Mouse (Mus musculus) midbrain, embryonic 15.5 days (tissue): Measurements from ENCODE around the gene Rapsn. TPM values are rescaled to one million over a fixed set of nuclear protein-coding genes. Genes with fewer than 3 reads are reported as not detected.

Source experiments
- ATAC-seq: fragments of 200-750 bp; cut with Nextera tagmentation; replicated peaks from 2 replicates; pipeline ENCODE4 v1.8.0; 2017; ENCODE audit warnings: moderate TSS enrichment
- H3K27ac ChIP-seq: fragments of 300-500 bp; sonication (generic); 2 replicates; pipeline ENCODE4 v1.5.1; 2015; ENCODE audit warnings: mild to moderate bottlenecking, inconsistent platforms
- H3K27me3 ChIP-seq: fragments of 300-500 bp; sonication (generic); replicated peaks from 2 replicates; pipeline ENCODE4 v1.6.1; 2015; ENCODE audit warnings: inconsistent platforms
- H3K36me3 ChIP-seq: fragments of 300-500 bp; sonication (generic); replicated peaks from 2 replicates; pipeline ENCODE4 v1.6.1; 2015; ENCODE audit warnings: inconsistent platforms
- H3K4me1 ChIP-seq: fragments of 300-500 bp; sonication (generic); 2 replicates; pipeline ENCODE4 v1.6.1; 2015; ENCODE audit warnings: inconsistent platforms
- H3K4me2 ChIP-seq: fragments of 300-500 bp; sonication (generic); 2 replicates; pipeline ENCODE4 v1.6.1; 2015; ENCODE audit warnings: inconsistent platforms, mild to moderate bottlenecking, moderate library complexity
- H3K4me3 ChIP-seq: fragments of 300-500 bp; sonication (generic); 2 replicates; pipeline ENCODE4 v1.5.1; 2015; ENCODE audit warnings: mild to moderate bottlenecking, inconsistent platforms
- H3K9ac ChIP-seq: fragments of 300-500 bp; sonication (generic); 2 replicates; pipeline ENCODE4 v1.6.1; 2015; ENCODE audit warnings: mild to moderate bottlenecking, inconsistent platforms
- H3K9me3 ChIP-seq: fragments of 300-500 bp; sonication (generic); 2 replicates; pipeline ENCODE4 v1.6.1; 2016; ENCODE audit warnings: inconsistent platforms
- WGBS: fragments of 180-500 bp; shearing (Covaris S2); methylation state at CpG from one replicate; pipeline ENCODE4 v1.1.7; 2015; ENCODE audit warnings: mixed read lengths; 5-methylcytosine and 5-hydroxymethylcytosine counted together
- polyA plus RNA-seq: library from polyadenylated mRNA; unstranded; fragments of >200 nt; fragmentation: Nextera tagmentation; extraction: Ambion mirVana; gene quantifications from 2 replicates; pipeline ENCODE4 v1.2.1, GENCODE M21; 2015

Gene Rapsn
- polyA plus RNA-seq, 1 experiment from 2014 or later, result 0.61 TPM

DNA sequence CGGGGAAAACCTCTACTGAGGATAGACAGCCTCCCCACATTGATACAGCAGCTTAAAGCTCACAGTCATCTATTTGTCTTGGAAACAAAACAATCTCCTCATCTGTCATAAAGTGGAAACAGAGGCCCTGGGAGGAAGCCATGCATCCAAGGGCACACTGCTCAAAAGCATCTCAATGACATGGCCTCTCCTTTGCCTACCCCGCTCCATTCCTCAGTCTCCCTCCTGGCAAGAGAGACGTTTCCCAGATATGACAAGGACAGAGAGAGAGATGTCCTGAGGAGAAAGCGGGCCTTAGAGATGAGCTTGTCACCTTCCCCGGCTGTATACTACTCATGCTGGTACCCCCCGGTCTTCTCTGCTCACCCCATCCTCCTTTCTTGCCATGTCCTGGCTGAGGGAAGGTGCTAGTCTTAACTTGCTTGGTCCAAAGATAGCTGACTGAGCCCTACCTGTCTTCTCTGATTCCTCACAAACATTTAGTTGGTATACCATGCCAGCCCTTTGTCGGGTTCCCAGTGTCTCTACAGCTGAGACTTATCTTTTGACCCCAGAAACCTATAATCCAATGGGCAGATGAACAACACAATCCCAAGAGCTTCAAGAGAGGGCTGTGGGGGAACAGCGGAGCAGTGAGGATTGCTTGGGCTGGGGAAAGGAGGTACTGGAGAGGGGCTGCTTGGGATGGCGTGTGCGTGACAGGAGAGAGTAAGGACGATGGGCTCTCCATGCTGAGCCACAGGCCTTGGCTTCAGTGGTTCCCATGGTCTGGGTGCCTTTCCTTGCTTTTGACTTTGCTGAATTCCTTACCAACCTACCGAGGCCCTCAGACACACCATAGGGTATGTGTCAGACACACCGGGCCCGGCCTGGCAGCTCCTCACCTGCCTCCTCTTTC lies 50.3 kb downstream of the Rapsn start:
- H3K4me2 ChIP-seq, result no peak overlapping the region
- ATAC-seq, result no peak
- H3K27ac ChIP-seq, result no peak overlapping the region
- no peaks in the 10 kb centered on the region for H3K4me1 ChIP-seq
- H3K4me3 ChIP-seq, result no peak overlapping the region
- no peaks in the 10 kb centered on the region for H3K36me3 ChIP-seq
- H3K9me3 ChIP-seq, result no peaks in the 10 kb centered on the region
- no peaks in the 10 kb centered on the region for H3K27me3 ChIP-seq
- WGBS, result 87% methylated on average over 14 of the region's 14 CpGs
- H3K9ac ChIP-seq, result no peak overlapping the region

DNA sequence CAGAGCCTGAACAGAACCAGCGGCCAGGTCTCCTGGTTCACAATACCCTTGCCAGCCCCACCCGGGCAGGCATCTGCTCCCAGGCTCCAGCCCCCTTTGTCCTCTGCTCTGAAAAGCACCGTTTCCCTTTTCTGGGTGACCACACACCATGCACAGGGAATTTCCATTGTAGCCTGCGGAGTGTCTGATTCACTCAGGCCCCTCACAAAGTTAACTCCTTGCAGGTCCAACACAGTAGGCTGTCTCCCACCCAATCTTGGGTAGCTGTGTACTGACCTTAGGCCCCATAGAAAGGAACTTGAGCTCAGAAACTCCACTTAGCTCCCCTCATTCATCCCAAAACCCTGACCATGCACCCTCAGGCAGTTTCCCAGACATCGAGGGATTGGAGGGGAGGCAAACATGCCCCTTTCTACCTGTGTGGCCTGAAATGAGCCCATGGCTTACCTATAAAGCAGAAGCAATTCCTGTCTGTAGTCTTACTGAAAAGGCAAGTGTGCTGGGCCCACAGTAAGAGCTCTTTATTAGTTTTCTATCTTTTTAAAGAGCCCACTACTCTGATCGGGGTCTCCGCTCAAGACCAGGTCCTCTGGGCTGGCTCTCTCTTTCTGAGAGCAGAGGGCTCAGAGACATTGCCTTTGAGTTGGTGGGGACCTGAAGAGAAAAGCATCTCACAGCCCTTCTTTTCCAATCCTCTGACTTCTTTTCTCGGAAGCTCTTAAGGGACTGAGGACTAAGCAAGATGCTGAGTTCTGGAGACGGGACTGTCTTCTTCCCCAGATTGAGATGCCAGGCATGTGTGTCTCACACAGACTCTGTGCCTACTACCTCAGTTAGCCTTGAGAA lies 51.2 kb downstream of the Rapsn start:
- 57% methylated on average over 9 of the region's 9 CpGs for WGBS
- no peak for ATAC-seq
- H3K27me3 ChIP-seq, result no peaks in the 10 kb centered on the region

DNA sequence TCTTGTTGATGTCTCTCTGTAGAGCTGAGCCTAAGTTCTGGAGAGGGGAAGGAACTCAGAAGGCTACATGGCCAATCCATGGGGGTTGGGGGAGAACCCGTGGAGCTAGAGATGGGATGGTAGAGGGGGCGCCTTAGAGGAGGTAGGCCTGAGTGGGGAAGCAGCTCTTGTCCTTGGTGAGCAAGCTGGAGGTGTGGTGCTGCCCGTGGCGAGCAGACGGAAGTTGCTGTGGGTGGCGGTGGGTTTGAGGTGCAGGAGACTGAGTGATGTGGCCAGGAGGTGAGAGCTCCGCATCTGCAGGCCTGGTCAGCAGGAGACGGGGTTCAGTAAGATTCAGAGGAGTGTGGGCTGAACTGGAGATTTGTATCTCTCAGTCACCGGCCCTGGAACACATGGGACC lies 52.0 kb downstream of the Rapsn start:
- 91% methylated on average over 9 of the region's 9 CpGs for WGBS
- Histone ChIP-seq H3K4me1 (no peaks in the 10 kb centered on the region), H3K36me3 (no peaks in the 10 kb centered on the region), H3K27me3 (no peaks in the 10 kb centered on the region), H3K4me3 (no peak overlapping the region), H3K9ac (no peak overlapping the region), H3K27ac (no peak overlapping the region), H3K9me3 (no peaks in the 10 kb centered on the region), H3K4me2 (no peak overlapping the region)
- no peak for ATAC-seq

More for the DNA sequence above, 51.2 kb downstream of the Rapsn start:
- Histone ChIP-seq H3K4me2 (no peak overlapping the region), H3K4me1 (no peaks in the 10 kb centered on the region), H3K4me3 (no peak overlapping the region), H3K36me3 (no peaks in the 10 kb centered on the region), H3K9ac (no peak overlapping the region), H3K9me3 (no peaks in the 10 kb centered on the region), H3K27ac (no peak overlapping the region)

- no peak for ATAC-seq
- H3K4me2 ChIP-seq, result no peak overlapping the region
- H3K4me1 ChIP-seq, result no peaks in the 10 kb centered on the region
- no peaks in the 10 kb centered on the region for H3K36me3 ChIP-seq
- no peaks in the 10 kb centered on the region for H3K9me3 ChIP-seq
- 81% methylated on average over 9 of the region's 9 CpGs for WGBS
- H3K9ac ChIP-seq, result no peak overlapping the region
- H3K4me3 ChIP-seq, result no peak overlapping the region
- no peaks in the 10 kb centered on the region for H3K27me3 ChIP-seq
- no peak overlapping the region for H3K27ac ChIP-seq
Measured at GRCm38 (mm10) chr2:91088987-91089386, 53.6 kb downstream of the Rapsn start.

DNA sequence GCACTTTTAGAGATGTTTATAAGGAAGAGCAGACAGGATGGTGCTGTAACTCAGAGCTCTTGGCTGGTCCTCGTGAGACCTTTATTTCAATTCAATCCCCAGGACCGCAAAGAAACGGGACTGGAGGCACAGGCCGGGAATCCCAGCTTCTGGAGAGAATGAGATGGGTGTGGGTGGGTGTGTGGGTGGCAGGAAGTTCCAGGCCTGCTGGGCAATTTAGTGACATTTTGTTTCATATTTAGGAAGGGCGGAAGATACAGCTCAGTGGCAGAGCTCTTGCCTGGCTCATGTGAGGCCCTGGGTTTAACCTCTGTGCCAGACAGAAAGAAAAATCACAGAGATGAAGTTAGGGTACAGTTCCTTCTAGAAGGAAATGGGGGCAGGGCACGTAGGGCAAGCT lies 54.8 kb downstream of the Rapsn start:
- Histone ChIP-seq H3K4me3 (no peak overlapping the region), H3K36me3 (no peaks in the 10 kb centered on the region), H3K4me1 (no peaks in the 10 kb centered on the region), H3K27ac (no peak overlapping the region), H3K9me3 (no peaks in the 10 kb centered on the region), H3K27me3 (no peaks in the 10 kb centered on the region), H3K4me2 (no peak overlapping the region), H3K9ac (no peak overlapping the region)
- 81% methylated on average over 6 of the region's 6 CpGs for WGBS
- ATAC-seq, result no peak

DNA sequence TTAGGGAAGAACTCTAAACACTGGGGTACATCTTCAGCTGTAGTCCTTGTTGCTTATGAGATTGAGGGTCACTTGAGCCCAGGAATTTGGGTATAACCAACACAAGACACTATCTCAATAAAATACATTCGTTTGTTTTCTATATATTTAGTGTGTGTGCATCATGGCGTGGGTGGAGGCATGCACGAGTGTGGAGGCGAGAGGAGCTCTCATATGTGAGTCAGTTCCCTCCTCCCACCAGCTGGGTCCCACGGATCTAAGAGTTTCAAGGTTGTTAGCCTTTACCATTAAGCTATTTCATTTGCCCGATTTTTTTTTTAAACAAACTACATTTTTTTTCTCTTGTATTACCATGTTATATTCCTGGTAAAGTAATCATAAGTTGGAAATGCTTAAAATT lies 55.4 kb downstream of the Rapsn start:
- H3K4me1 ChIP-seq, result no peaks in the 10 kb centered on the region
- 81% methylated on average over 6 of the region's 6 CpGs for WGBS
- no peak overlapping the region for H3K9ac ChIP-seq
- H3K4me3 ChIP-seq, result no peak overlapping the region
- H3K4me2 ChIP-seq, result no peak overlapping the region
- no peaks in the 10 kb centered on the region for H3K9me3 ChIP-seq
- no peaks in the 10 kb centered on the region for H3K27me3 ChIP-seq
- no peak for ATAC-seq
- H3K27ac ChIP-seq, result no peak overlapping the region
- no peaks in the 10 kb centered on the region for H3K36me3 ChIP-seq

Other genes with a start within 250 kb of the Rapsn start
- gene Mtch2, start 188.5 kb upstream of the Rapsn start, polyA plus RNA-seq, result 242 and 250 TPM in 2 replicates
- gene C1qtnf4, start 149.8 kb upstream of the Rapsn start, polyA plus RNA-seq, result 137 and 138 TPM in 2 replicates
- gene Kbtbd4, start 130.9 kb upstream of the Rapsn start, polyA plus RNA-seq, result 70.4 and 71.1 TPM in 2 replicates
- 202 and 212 TPM in 2 replicates for gene Ndufs3, start 130.8 kb upstream of the Rapsn start, polyA plus RNA-seq
- gene Celf1, start 95.2 kb upstream of the Rapsn start, polyA plus RNA-seq, result 123 and 129 TPM in 2 replicates
- 226 and 233 TPM in 2 replicates for gene Psmc3, start 18.4 kb downstream of the Rapsn start, polyA plus RNA-seq
- gene Slc39a13, start 34.8 kb downstream of the Rapsn start, polyA plus RNA-seq, result 35.7 and 36.8 TPM in 2 replicates
- 3.3 and 4.2 TPM in 2 replicates for gene Spi1, start 46.8 kb downstream of the Rapsn start, polyA plus RNA-seq
- 0.05 and 0.41 TPM in 2 replicates for gene Mybpc3, start 82.5 kb downstream of the Rapsn start, polyA plus RNA-seq
- 65.4 and 69.3 TPM in 2 replicates for gene Madd, start 148.2 kb downstream of the Rapsn start, polyA plus RNA-seq
- gene Nr1h3, start 167.2 kb downstream of the Rapsn start, polyA plus RNA-seq, result 2.7 and 3.0 TPM in 2 replicates
- 37.2 and 43.6 TPM in 2 replicates for gene Acp2, start 167.3 kb downstream of the Rapsn start, polyA plus RNA-seq
- 18.1 and 18.8 TPM in 2 replicates for gene Ddb2, start 201.4 kb downstream of the Rapsn start, polyA plus RNA-seq
- 12.2 and 15.4 TPM in 2 replicates for gene Pacsin3, start 220.3 kb downstream of the Rapsn start, polyA plus RNA-seq
- 76.0 and 76.1 TPM in 2 replicates for gene Arfgap2, start 229.4 kb downstream of the Rapsn start, polyA plus RNA-seq